Mouse (Mus musculus) cerebellum, adult (tissue): ENCODE measurements around the gene Luzp1.

Source experiments
- ATAC-seq: cut with Nextera tagmentation; 2 replicates; pipeline ENCODE4 v1.9.2; 2017; ENCODE audit warnings: mild to moderate bottlenecking, moderate library complexity, mixed read lengths; ENCODE audit not compliant: insufficient number of reproducible peaks, low FRiP score, low TSS enrichment

Luzp1 gene

DNA sequence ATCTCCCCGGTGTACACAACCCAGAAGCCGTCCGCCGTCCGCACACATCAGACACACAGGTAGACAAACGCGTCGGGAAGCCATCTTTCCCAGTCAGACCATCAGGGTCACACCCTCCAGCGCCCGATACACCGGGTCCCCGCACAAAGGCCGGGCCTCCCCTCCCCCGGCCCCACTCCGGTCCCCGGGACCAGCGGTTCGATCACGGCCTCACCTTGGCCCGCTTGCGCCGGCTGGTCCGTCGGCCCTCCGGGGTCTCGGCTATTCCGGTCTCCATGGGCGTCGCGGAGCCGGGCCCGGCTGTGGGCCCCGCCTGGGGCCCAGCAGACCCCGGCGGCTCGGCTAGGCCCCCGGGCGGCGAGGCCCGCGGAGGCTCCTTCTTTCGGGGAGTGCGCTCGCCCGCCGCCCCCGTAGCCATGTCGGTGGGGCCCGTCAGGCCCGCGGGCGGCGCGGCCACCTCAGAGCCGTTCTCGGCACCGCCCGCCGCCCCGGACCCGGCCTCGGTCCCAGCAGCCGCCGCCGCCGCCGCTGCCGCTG lies 132.5 kb downstream of the Luzp1 start:
- ATAC-seq = peak; percentile 67; the same call in 1 of the 2 replicates

DNA sequence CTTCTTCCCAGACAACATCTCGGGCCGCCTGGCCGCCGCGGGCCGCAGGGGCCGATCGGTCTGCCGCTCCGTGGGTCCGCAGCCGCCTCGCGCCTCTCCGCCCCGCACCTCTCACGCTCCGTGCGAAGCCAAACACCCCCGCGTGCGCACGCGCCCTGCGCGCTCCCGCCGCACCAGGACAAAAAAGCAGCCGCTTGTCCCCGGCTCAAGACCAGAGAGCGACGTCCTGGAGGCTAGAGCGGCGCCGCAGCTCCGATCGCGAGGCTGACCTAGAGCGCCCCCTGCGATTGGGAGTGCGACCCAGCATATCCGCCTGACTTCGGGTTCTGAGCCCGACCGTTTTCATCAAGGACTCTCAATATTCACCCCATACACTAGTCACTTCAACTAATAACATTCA lies 133.0 kb downstream of the Luzp1 start, which contains the start of gene Kdm1a:
Gene Kdm1a, minus strand, starts transcription at position 156 of the 400 bp plus-strand sequence.
- ATAC-seq = peak; percentile 92
